Mouse (Mus musculus) intestine, embryonic 16.5 days (tissue): ENCODE measurements around the gene Zfp628. TPM values are rescaled to one million over a fixed set of nuclear protein-coding genes. Genes with fewer than 3 reads are reported as not detected.

Source experiments
- ATAC-seq: fragments of 200-750 bp; cut with Nextera tagmentation; 2 replicates; pipeline ENCODE4 v1.8.0; 2017; ENCODE audit warnings: moderate TSS enrichment, moderate library complexity
- H3K27ac ChIP-seq: fragments of 300-500 bp; sonication (generic); 2 replicates; pipeline ENCODE4 v1.5.1; 2014; ENCODE audit warnings: mild to moderate bottlenecking, low read length
- H3K27me3 ChIP-seq: fragments of 300-500 bp; sonication (generic); replicated peaks from 2 replicates; pipeline ENCODE4 v1.6.1; 2014; ENCODE audit warnings: low read length, control low read depth, mixed read lengths; ENCODE audit not compliant: control insufficient read depth, insufficient read depth
- H3K36me3 ChIP-seq: fragments of 300-500 bp; sonication (generic); 2 replicates; pipeline ENCODE4 v1.6.1; 2014; ENCODE audit warnings: low read length, control low read depth; ENCODE audit not compliant: control insufficient read depth, insufficient read depth
- H3K4me1 ChIP-seq: fragments of 300-500 bp; sonication (generic); 2 replicates; pipeline ENCODE4 v1.6.1; 2014; ENCODE audit warnings: low read length, control low read depth, mixed read lengths; ENCODE audit not compliant: control insufficient read depth, insufficient read depth
- H3K4me2 ChIP-seq: fragments of 300-500 bp; sonication (generic); 2 replicates; pipeline ENCODE4 v1.6.1; 2014; ENCODE audit warnings: low read depth, low read length, control low read depth
- H3K4me3 ChIP-seq: fragments of 300-500 bp; sonication (generic); 2 replicates; pipeline ENCODE4 v1.5.1; 2014; ENCODE audit warnings: mild to moderate bottlenecking, low read length
- H3K9ac ChIP-seq: fragments of 300-500 bp; sonication (generic); 2 replicates; pipeline ENCODE4 v1.6.1; 2014; ENCODE audit warnings: low read depth, low read length
- H3K9me3 ChIP-seq: fragments of 300-500 bp; sonication (generic); 2 replicates; pipeline ENCODE4 v1.6.1; 2016; ENCODE audit warnings: low read length, control low read depth; ENCODE audit not compliant: control insufficient read depth
- WGBS: fragments of 180-500 bp; shearing (Covaris S2); extraction: QIAGEN DNeasy Blood & Tissue Kit; methylation state at CpG from one replicate; pipeline ENCODE4 v1.1.7; 2014; 5-methylcytosine and 5-hydroxymethylcytosine counted together
- polyA plus RNA-seq: library from polyadenylated mRNA; unstranded; fragments of >200 nt; fragmentation: Nextera tagmentation; extraction: Ambion mirVana; gene quantifications from 2 replicates; pipeline ENCODE4 v1.2.1, GENCODE M21; 2015

Zfp628 gene
- polyA plus RNA-seq, 1 experiment from 2014 or later = 2.7 TPM

GRCm38 (mm10) chr7:4933103-4933502 is 18.1 kb downstream of the Zfp628 start:
- no peak for ATAC-seq
- no peaks in the 10 kb centered on the region; the same call in none of the 2 replicates for H3K36me3 ChIP-seq
- H3K27me3 ChIP-seq = no peaks in the 10 kb centered on the region
- no peaks in the 10 kb centered on the region for H3K4me1 ChIP-seq
- no peak overlapping the region for H3K9ac ChIP-seq
- no peaks in the 10 kb centered on the region for H3K9me3 ChIP-seq
- no peak overlapping the region for H3K4me3 ChIP-seq
- H3K4me2 ChIP-seq = no peak overlapping the region
- H3K27ac ChIP-seq = no peak overlapping the region
- WGBS = 80% methylated on average over 12 of the region's 12 CpGs

DNA sequence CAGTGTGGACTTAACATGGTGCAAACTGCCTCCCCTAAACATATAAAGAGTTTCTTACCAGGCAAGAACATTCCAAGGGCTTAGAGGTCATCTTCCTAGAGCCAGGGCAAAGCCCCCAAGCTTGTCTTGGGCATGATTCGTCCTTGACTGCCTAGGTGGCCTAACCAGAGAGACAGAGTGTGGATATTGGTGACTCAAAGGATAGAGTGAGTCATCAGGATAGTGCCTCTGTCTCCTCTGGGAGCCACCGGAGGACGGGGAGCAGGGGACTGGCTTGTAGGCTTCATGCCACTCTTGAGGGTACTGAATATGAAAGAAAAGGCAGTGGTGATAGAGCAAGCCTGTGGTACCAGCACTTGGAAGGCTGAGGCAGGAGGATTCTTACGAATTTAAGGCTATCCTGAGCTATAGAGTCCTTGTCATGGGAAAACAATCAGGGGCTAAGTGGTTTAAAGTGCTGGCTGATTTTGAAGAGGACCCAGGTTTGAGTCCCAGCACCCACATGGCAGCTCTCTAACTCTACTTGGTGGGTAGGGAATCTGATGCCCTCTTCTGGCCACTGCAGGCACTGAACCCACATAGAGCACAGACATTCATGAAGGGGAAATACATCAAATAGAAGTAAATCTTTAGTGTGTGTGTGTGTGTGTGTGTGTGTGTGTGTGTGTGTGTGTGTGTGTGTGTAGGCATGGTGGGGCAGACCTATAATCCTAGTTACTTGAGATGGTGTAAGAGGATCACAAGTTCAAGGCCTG is 19.3 kb downstream of the Zfp628 start:
- ATAC-seq = no peak
- Histone ChIP-seq H3K27me3 (no peaks in the 10 kb centered on the region), H3K9ac (no peak overlapping the region), H3K4me1 (no peaks in the 10 kb centered on the region), H3K4me3 (no peak overlapping the region), H3K36me3 (no peaks in the 10 kb centered on the region; the same call in 1 of the 2 replicates), H3K9me3 (no peaks in the 10 kb centered on the region), H3K4me2 (no peak overlapping the region), H3K27ac (no peak overlapping the region)
- WGBS = 79% methylated on average over 4 of the region's 4 CpGs

DNA sequence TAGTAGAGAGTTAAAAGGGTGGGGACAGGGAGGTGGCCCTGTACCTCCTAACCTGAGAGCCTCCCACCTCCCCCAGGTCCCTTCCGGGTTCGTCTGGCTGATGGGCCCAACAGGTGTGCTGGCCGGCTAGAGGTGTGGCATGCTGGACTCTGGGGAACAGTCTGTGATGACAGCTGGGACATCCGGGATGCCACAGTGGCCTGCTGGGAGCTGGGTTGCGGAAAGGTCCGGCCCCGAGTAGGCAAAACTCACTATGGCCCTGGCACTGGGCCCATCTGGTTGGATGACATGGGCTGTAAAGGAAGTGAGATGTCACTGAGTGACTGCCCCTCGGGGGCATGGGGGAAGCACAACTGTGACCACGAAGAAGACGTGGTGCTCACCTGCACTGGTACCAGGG is 21.8 kb downstream of the Zfp628 start:
- Histone ChIP-seq H3K27me3 (no peaks in the 10 kb centered on the region), H3K9ac (no peak overlapping the region), H3K36me3 (no peaks in the 10 kb centered on the region; the same call in 1 of the 2 replicates), H3K27ac (no peak overlapping the region), H3K9me3 (no peaks in the 10 kb centered on the region), H3K4me2 (no peak overlapping the region), H3K4me1 (no peaks in the 10 kb centered on the region), H3K4me3 (no peak overlapping the region)
- WGBS = 76% methylated on average over 10 of the region's 10 CpGs
- no peak for ATAC-seq

GRCm38 (mm10) chr7:4937392-4937791 is 22.4 kb downstream of the Zfp628 start:
- Histone ChIP-seq H3K4me1 (no peaks in the 10 kb centered on the region), H3K27ac (no peak overlapping the region), H3K27me3 (no peaks in the 10 kb centered on the region), H3K9ac (no peak overlapping the region; the same call in 1 of the 2 replicates), H3K36me3 (no peaks in the 10 kb centered on the region; the same call in 1 of the 2 replicates), H3K4me2 (no peak overlapping the region), H3K9me3 (no peaks in the 10 kb centered on the region), H3K4me3 (no peak overlapping the region)
- 75% methylated on average over 11 of the region's 11 CpGs for WGBS
- ATAC-seq = no peak

GRCm38 (mm10) chr7:4938456-4938855 is 23.4 kb downstream of the Zfp628 start:
- no peak overlapping the region for H3K4me3 ChIP-seq
- H3K4me1 ChIP-seq = no peaks in the 10 kb centered on the region
- H3K27me3 ChIP-seq = no peaks in the 10 kb centered on the region
- H3K36me3 ChIP-seq = no peaks in the 10 kb centered on the region; the same call in 1 of the 2 replicates
- no peak overlapping the region for H3K27ac ChIP-seq
- ATAC-seq = no peak
- H3K9ac ChIP-seq = no peak overlapping the region
- WGBS = 36% methylated on average over 2 of the region's 2 CpGs
- no peaks in the 10 kb centered on the region for H3K9me3 ChIP-seq
- H3K4me2 ChIP-seq = no peak overlapping the region

DNA sequence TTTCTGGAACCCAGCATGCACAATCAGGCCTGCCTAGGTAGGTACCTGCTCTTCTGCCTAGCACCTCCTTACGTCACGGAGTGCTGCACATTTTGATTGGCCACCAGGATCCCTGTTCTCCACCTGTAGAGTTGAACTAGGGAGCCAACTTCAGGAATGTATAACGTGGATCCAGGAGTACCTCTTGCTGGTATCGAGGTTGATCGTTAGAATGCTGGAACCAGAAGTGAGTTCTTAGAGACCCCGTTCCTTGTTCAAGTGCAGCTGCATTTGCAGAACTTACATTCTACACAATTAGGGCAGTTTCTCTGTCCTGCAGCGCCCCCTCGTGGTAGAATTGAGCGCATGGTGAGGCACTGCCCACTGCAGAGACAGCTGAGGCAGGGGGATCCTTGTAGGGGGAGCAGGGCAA is 25.1 kb downstream of the Zfp628 start:
- H3K9me3 ChIP-seq = no peaks in the 10 kb centered on the region
- H3K4me1 ChIP-seq = no peaks in the 10 kb centered on the region
- ATAC-seq = peak; percentile 78
- H3K27me3 ChIP-seq = no peaks in the 10 kb centered on the region
- H3K9ac ChIP-seq = no peak overlapping the region
- H3K27ac ChIP-seq = no peak overlapping the region
- H3K4me2 ChIP-seq = no peak overlapping the region
- WGBS = 17% methylated on average over 9 of the region's 9 CpGs
- H3K4me3 ChIP-seq = no peak overlapping the region
- no peaks in the 10 kb centered on the region for H3K36me3 ChIP-seq

DNA sequence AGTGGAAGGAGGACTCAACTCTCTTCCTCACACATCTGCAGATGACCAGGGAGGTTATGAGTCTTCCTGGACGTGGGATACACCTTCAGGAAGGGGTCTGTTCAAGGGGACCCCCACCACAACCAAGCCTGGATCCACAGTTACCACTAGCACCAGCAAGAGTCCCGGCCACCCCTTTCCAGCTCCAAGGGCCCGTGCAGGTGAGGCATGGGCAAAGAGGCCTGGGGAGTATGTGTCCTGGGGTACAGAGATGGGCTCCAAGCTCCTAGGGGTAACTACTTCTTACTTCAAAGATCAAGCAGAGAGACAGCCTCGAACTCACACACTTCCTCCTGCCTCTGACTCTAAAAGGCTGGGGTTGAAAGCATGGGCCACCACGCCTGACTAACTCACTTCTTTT is 27.7 kb downstream of the Zfp628 start:
- Histone ChIP-seq H3K36me3 (no peaks in the 10 kb centered on the region), H3K4me1 (no peaks in the 10 kb centered on the region), H3K4me3 (no peak overlapping the region), H3K9me3 (no peaks in the 10 kb centered on the region), H3K27ac (no peak overlapping the region), H3K27me3 (no peaks in the 10 kb centered on the region), H3K4me2 (no peak overlapping the region), H3K9ac (no peak overlapping the region)
- ATAC-seq = peak; percentile 8; the same call in 1 of the 2 replicates
- WGBS = 52% methylated on average over 5 of the region's 5 CpGs

DNA sequence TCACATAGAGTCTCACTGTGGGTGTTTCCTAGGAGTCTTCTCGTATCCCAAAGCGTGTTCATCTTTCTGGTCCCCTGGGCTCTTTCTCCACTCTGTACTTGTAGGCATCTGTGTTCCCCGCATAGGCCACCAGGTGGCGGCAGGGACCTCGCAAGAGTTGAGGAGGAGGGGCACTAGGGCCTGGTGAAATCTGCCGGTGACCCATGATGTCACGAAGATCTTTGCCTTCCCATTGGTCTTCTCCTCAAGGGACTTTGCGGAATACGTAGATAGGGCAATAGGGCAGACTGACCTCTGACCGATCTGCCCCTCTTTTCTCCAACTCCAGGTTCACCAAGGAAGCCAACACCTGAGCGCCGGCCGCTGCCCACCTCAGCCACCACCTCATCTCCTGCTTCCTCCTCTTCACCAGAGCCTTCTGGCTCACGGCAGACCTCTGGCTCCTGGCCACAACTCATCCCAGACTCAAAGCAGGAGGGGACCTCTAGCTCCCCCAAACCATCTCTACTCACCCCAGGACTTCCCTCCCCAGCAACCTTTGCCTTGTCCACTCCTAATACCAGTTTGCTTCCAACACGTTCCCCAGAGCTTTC is 28.3 kb downstream of the Zfp628 start:
- Histone ChIP-seq H3K27me3 (no peaks in the 10 kb centered on the region), H3K4me3 (peak overlapping the region; percentile 42)
- 13% methylated on average over 15 of the region's 15 CpGs for WGBS

GRCm38 (mm10) chr7:4947855-4948254 is 32.8 kb downstream of the Zfp628 start:
- Histone ChIP-seq H3K4me3 (no peak overlapping the region), H3K27ac (no peak overlapping the region), H3K4me1 (no peaks in the 10 kb centered on the region), H3K9me3 (no peaks in the 10 kb centered on the region), H3K9ac (peak overlapping the region; percentile 17; the same call in 1 of the 2 replicates), H3K27me3 (no peaks in the 10 kb centered on the region), H3K4me2 (no peak overlapping the region), H3K36me3 (no peaks in the 10 kb centered on the region)
- ATAC-seq = no peak
- 40% methylated on average over 2 of the region's 2 CpGs for WGBS

More for the DNA sequence above, 28.3 kb downstream of the Zfp628 start:
- ATAC-seq = peak; percentile 90
- H3K36me3 ChIP-seq = no peaks in the 10 kb centered on the region
- peak overlapping the region; percentile 54 for H3K4me2 ChIP-seq
- no peak overlapping the region for H3K27ac ChIP-seq
- no peaks in the 10 kb centered on the region for H3K4me1 ChIP-seq
- peak overlapping the region; percentile 44; the same call in 1 of the 2 replicates for H3K9ac ChIP-seq
- H3K9me3 ChIP-seq = no peaks in the 10 kb centered on the region
